Mouse (Mus musculus): ENCODE measurements around the gene Cyp17a1.

Gene Cyp17a1

DNA sequence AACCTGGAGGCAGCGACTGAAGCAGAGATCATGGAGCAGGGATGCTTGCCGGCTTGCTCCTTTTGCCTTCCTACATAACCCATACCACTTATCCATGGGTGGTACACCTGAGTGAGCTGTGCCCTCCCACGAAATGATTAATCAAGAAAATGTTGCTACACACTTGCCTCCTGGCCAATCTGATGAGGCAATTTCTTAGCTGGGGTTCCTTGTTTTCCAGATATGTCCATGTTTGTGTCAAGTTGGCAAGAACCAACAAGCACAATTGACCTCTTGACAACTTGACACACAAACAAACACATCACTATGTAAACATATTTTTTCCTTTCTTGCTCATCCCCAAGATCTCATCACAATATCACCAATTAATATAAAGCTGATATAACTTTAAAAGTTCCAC is 2.7 kb upstream of the Cyp17a1 start:
- in situ Hi-C loops (cut with MboI; ENCODE audit: unreplicated experiment in 2 of 2): loop anchor here in 1 of 2 experiments (5.0 to 10.0 kb wide), 2 partner anchors 67 to 319 kb away; no protein-coding TSS in a partner anchor

DNA sequence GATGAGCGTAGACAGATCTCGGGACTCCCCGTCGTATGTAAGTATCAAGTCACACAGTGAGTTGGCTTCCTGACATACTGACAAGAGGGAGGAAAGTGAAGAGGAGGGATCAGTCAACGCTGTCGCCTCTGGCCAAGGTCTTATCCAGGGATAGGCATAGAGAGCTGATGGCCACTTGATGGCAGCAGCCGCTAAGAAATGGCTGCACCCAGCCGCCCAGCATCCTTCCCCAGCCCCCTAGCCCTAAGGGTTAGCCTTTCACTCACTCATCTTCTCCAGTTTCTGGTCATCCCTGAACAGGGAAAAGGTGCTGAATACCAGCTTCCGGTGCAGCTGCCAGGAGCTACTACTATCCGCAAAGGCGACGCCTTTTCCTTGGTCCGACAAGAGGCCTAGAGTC is 2.3 kb downstream of the Cyp17a1 start:
- in situ Hi-C loops (cut with MboI; ENCODE audit: unreplicated experiment in 2 of 2): loop anchor here (5.0 to 25.0 kb wide), 4 partner anchors 197 to 817 kb away; no protein-coding TSS in a partner anchor

DNA sequence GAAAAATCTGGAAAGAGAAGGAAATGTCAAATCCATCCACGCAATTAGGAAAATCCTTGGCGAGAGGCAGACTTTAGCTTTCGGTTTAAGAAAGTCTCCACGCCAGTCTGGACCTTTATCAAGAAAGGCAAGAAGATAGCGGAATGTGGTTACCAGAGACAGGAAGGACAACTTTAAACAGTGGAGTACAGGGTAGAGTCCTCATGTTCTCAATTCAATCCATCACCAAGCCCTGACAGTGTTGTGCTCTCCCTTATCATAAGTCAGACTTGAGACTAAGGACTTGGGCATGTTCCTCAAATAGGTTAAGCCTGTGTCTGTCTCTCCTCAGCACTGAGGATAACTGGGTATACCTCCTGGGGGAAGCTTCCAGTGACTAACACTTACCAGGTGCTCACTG is 3.2 kb downstream of the Cyp17a1 start:
- in situ Hi-C loops (cut with MboI; ENCODE audit: unreplicated experiment in 2 of 2): loop anchor here (5.0 to 25.0 kb wide), 6 partner anchors 67 to 817 kb away; partner anchors contain the start of gene Neurl1a (in 1 of the 2)

- in situ Hi-C loops (cut with MboI; ENCODE audit: unreplicated experiment in 2 of 2): loop anchor here (5.0 to 25.0 kb wide), 5 partner anchors 69 to 819 kb away; partner anchors contain the start of gene Neurl1a (in 1 of the 2)
These were observed 4.7 kb downstream of the Cyp17a1 start for GRCm38 (mm10) chr19:46668263-46668662.

- in situ Hi-C loops (cut with MboI; ENCODE audit: unreplicated experiment in 2 of 2): loop anchor here (5.0 to 25.0 kb wide), 5 partner anchors 70 to 820 kb away; partner anchors contain the start of gene Neurl1a (in 1 of the 2)
These were observed 5.7 kb downstream of the Cyp17a1 start for GRCm38 (mm10) chr19:46667300-46667699.

DNA sequence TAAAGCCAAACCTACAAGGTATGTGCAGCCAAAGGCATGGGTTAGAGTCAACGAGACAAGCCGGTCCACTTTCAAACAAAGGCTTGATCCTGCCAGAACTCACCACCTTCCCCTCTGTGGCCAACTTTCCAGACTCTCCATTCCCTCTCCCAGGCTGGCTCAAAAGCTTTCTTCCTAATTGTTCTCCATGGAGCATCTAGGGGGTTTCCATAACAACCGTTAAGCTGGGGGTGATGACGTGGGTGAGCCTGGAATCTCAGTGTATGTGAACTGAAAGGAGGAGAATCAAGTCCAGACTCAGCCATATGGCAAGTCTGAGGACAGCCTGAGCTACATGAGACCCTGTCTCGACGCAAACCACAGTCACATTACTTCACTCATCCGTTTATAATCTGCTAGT is 7.5 kb downstream of the Cyp17a1 start:
- in situ Hi-C loops (cut with MboI; ENCODE audit: unreplicated experiment in 2 of 2): loop anchor here (5.0 to 25.0 kb wide), 5 partner anchors 72 to 822 kb away; partner anchors contain the start of gene Neurl1a (in 1 of the 2)

GRCm38 (mm10) chr19:46662784-46663183 is 10.2 kb downstream of the Cyp17a1 start:
- in situ Hi-C loops (cut with MboI; ENCODE audit: unreplicated experiment in 2 of 2): loop anchor here (10.0 to 25.0 kb wide), 4 partner anchors 332 to 825 kb away; partner anchors contain the start of gene Neurl1a (in 1 of the 2)

DNA sequence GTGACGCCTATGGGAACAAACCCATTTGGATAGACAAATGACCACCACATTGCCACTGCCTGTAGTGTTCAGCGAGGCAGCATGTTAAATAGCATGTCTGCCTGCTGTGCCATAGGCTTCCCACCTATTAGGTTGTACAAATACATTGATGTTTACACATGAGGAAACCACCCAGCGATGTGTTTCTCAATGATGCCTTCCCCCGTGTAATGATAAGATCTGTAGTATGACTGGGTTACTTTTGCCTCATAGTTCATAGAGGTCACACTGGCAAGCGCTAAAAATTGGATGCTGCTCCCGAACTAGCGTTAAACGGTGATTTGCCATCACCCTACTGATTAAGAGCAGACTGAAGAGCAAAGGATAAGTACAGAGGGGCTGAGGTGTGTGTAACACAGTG is 10.8 kb downstream of the Cyp17a1 start:
- in situ Hi-C loops (cut with MboI; ENCODE audit: unreplicated experiment in 2 of 2): loop anchor here (10.0 to 25.0 kb wide), 4 partner anchors 333 to 825 kb away; partner anchors contain the start of gene Neurl1a (in 1 of the 2)

GRCm38 (mm10) chr19:46661511-46661910 is 11.5 kb downstream of the Cyp17a1 start:
- in situ Hi-C loops (cut with MboI; ENCODE audit: unreplicated experiment in 2 of 2): loop anchor here (10.0 to 25.0 kb wide), 4 partner anchors 333 to 826 kb away; partner anchors contain the start of gene Neurl1a (in 1 of the 2)

- in situ Hi-C loops (cut with MboI; ENCODE audit: unreplicated experiment in 2 of 2): loop anchor here in 1 of 2 experiments (25.0 kb wide), 2 partner anchors 678 to 828 kb away; no protein-coding TSS in a partner anchor
These were observed 14.1 kb downstream of the Cyp17a1 start for GRCm38 (mm10) chr19:46658851-46659250.

DNA sequence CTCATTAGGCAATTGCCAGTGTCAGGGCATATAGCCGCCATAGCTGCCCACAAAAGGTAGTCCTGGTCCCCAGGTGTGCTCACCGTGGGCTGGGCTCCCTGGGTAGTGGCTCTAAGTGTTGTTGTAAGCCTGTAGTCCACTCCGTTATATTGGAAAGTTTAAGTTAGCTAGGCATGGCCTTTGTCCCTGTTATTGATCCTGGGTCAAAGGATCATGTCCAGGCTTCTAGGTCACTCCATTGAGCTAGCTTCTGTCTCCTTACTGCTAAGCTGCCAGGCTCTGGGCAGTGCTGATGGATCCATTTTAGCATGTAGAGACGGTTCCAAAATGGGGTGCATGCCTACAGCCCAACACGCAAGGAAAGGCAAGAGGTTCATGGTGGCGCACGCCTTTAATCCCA is 14.6 kb downstream of the Cyp17a1 start:
- in situ Hi-C loops (cut with MboI; ENCODE audit: unreplicated experiment in 2 of 2): loop anchor here in 1 of 2 experiments (25.0 kb wide), 2 partner anchors 679 to 829 kb away; no protein-coding TSS in a partner anchor

- in situ Hi-C loops (cut with MboI; ENCODE audit: unreplicated experiment in 2 of 2): loop anchor here in 1 of 2 experiments (25.0 kb wide), 2 partner anchors 680 to 830 kb away; no protein-coding TSS in a partner anchor
These were observed 15.5 kb downstream of the Cyp17a1 start for GRCm38 (mm10) chr19:46657339-46658020.

DNA sequence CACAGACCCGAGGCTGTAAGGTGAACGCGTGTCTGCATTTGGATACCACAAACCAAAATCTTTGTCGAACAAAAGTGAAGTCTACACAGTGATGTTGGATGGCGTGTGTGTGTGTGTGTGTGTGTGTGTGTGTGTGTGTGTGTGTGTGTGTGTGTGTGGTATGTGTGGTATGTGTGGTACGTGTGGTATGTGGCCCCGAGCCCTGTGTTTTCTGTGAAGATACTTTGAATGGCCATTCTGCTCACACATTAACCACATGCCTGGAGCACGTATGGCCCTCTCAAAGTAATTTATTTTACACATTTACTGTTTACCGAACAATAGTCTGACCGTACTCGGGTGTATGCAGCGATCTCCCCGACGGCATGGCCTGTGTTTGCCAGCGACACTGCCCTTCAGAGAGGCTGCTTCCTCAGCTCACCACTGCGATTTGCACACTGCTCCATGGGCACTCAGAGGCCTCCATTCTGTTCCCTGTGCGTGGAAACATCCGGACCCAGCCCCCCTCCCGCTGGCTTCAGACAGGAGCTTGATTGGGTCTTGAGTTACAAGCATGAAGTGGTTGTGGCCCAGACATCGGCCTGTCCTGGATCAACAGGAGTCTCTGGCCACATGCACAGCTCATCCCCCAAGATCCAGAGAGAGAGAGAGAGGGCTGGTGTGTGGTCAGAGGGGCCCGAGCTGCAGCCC is 16.7 kb downstream of the Cyp17a1 start:
- in situ Hi-C loops (cut with MboI; ENCODE audit: unreplicated experiment in 2 of 2): loop anchor here in 1 of 2 experiments (25.0 kb wide), 2 partner anchors 681 to 831 kb away; no protein-coding TSS in a partner anchor

DNA sequence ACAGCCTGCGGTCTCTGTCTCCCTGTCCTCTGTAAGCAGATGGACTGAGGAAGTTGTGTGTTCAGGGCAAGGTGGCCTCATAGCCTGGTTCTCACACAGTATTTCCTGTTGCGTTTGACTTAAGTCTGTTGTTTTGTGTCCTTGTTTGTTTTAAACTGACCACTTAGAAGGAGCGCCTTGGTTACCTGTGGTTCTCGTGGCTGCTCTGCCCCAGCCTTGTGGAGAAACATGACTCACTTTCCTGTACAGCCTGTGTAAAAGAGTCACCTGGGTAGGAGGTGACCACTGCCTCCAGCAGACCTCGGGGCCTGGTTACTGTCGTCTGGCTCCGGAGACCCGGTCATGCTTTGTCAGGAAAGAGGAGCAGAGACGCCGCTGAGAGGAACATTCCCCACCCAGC is 17.3 kb downstream of the Cyp17a1 start:
- in situ Hi-C loops (cut with MboI; ENCODE audit: unreplicated experiment in 2 of 2): loop anchor here in 1 of 2 experiments (25.0 kb wide), 2 partner anchors 682 to 832 kb away; no protein-coding TSS in a partner anchor

- in situ Hi-C loops (cut with MboI; ENCODE audit: unreplicated experiment in 2 of 2): loop anchor here in 1 of 2 experiments (25.0 kb wide), 2 partner anchors 684 to 834 kb away; no protein-coding TSS in a partner anchor
These were observed 19.2 kb downstream of the Cyp17a1 start for GRCm38 (mm10) chr19:46653616-46654235.

DNA sequence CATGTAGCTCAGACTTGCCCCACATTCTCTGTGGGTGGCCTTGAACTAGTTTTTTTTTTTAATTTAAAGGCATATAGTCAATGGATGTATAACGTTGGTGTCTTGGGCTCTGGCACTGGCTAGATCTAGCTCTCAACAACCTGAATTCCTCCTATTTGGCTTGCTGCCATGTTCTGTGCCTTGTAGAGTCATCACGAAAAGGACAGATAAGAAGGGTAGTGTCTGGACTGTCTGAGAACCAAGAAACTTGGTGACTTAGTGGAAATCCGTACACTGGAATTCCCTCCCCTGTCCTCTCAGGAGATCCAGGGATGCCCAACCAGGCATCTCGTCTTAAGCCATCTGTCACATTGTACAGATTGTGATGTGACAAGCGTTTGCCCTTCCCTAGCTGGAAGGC is 19.8 kb downstream of the Cyp17a1 start:
- in situ Hi-C loops (cut with MboI; ENCODE audit: unreplicated experiment in 2 of 2): loop anchor here in 1 of 2 experiments (25.0 kb wide), 2 partner anchors 684 to 834 kb away; no protein-coding TSS in a partner anchor

- in situ Hi-C loops (cut with MboI; ENCODE audit: unreplicated experiment in 2 of 2): no loop called here
These were observed 24.4 kb downstream of the Cyp17a1 start for GRCm38 (mm10) chr19:46648565-46648964.

GRCm38 (mm10) chr19:46647850-46648249 is 25.1 kb downstream of the Cyp17a1 start:
- in situ Hi-C loops (cut with MboI; ENCODE audit: unreplicated experiment in 2 of 2): no loop called here

- in situ Hi-C loops (cut with MboI; ENCODE audit: unreplicated experiment in 2 of 2): no loop called here
These were observed 25.7 kb downstream of the Cyp17a1 start for GRCm38 (mm10) chr19:46647254-46647653.

- in situ Hi-C loops (cut with MboI; ENCODE audit: unreplicated experiment in 2 of 2): no loop called here
These were observed 26.9 kb downstream of the Cyp17a1 start for GRCm38 (mm10) chr19:46646041-46646481.

All from v-Abl transformed pro-B cells (cell line).